Mouse (Mus musculus) heart, postnatal 0 days (tissue): ENCODE results near the gene Mta2.

Experiments
- CTCF ChIP-seq: IDR thresholded peaks from 2 replicates; pipeline ENCODE4 v1.5.1; 2016; ENCODE audit warnings: antibody characterized with exemption, control low read depth, low read depth
- EP300 ChIP-seq: IDR thresholded peaks from 2 replicates; pipeline ENCODE4 v1.6.1; 2016; ENCODE audit warnings: antibody characterized with exemption, low read depth

DNA sequence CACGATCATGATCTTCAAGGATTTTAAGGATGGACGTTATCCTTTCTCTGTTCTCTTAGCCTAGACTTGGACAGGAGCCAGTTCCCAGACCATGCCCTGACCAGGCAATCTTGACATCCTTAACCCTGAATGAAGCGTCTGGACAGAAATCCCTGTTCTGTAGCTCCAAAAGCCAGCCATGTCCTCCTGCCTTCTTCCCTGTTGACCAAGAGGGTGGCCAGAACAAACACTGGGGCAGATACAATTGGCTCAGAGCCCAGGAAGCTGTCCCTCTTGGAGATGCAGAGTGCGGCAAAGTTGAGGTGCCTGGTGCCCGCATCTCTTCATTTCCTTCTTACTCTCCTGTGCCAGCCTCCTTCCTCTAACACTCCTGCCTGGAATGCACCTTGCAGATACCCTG is 44.2 kb downstream of the Mta2 start:
- no peak for TF ChIP-seq CTCF
- no peak for TF ChIP-seq EP300
